Mouse (Mus musculus) testis, adult 2 months (tissue): ENCODE data around the gene Gm20458.

Source experiments
- CTCF ChIP-seq: fragments of 200-500 bp; IDR thresholded peaks from 2 replicates; pipeline ENCODE4 v1.5.1; 2012; ENCODE audit warnings: low read depth, mild to moderate bottlenecking, inconsistent platforms, low read length, moderate library complexity; ENCODE audit not compliant: control insufficient read depth, insufficient read depth, insufficient replicate concordance
- POLR2A ChIP-seq: fragments of 200-500 bp; IDR thresholded peaks from 2 replicates; pipeline ENCODE4 v1.6.1; 2012; ENCODE audit warnings: low read depth, mild to moderate bottlenecking, inconsistent platforms, low read length, moderate library complexity; ENCODE audit not compliant: control insufficient read depth

- TF ChIP-seq CTCF (no peak), POLR2A (no peak)
Observed at GRCm38 (mm10) chr2:164456413-164456812, 4.4 kb upstream of the Gm20458 start.
